Mouse (Mus musculus): Measurements from ENCODE around the gene Lrrc20. TPM values are rescaled to one million over a fixed set of nuclear protein-coding genes. Genes with fewer than 3 reads are reported as not detected.
A peak's percentile ranks its signal among the peaks of the same experiment; 100 is the strongest.

The Lrrc20 gene
- polyA plus RNA-seq, 1 experiment from 2014 or later: 9.7 TPM

GRCm38 (mm10) chr10:61512215-61512889, 36.8 kb downstream of the Lrrc20 start:
- ATAC-seq (ENCODE audit: low read depth) (no peak), DNase-seq (ENCODE audit: low spot score) (no peak)
- no peaks in the 10 kb centered on the region for H3K9me3 ChIP-seq (ENCODE audit: control insufficient read depth, low read length)
- no peak overlapping the region for H3K27ac ChIP-seq (replicated peaks; ENCODE audit: low read depth, low read length)
- no peak overlapping the region for H3K4me3 ChIP-seq (ENCODE audit: low read depth, low read length)
- no peaks in the 10 kb centered on the region for H3K4me1 ChIP-seq (ENCODE audit: control insufficient read depth, insufficient read depth, low read length)
- H3K36me3 ChIP-seq (ENCODE audit: control insufficient read depth, insufficient read depth, low read length): no peaks in the 10 kb centered on the region
- no peak overlapping the region for H3K9ac ChIP-seq (ENCODE audit: low read depth, low read length)
- 56% methylated on average over 11 of the region's 11 CpGs for WGBS
- H3K27me3 ChIP-seq (replicated peaks; ENCODE audit: control insufficient read depth, insufficient read depth, low read length): no peaks in the 10 kb centered on the region
- no peak overlapping the region for H3K4me2 ChIP-seq (ENCODE audit: low read depth, low read length)

- H3K4me3 ChIP-seq (ENCODE audit: low read depth, low read length): no peak overlapping the region
- H3K4me2 ChIP-seq (ENCODE audit: low read depth, low read length): no peak overlapping the region
- no peaks in the 10 kb centered on the region for H3K27me3 ChIP-seq (replicated peaks; ENCODE audit: control insufficient read depth, insufficient read depth, low read length)
- no peaks in the 10 kb centered on the region for H3K36me3 ChIP-seq (ENCODE audit: control insufficient read depth, insufficient read depth, low read length)
- 0 out of 2 replicates have a peak, but pooled peaks cover 3% of the 10 kb centered on the region for H3K9me3 ChIP-seq (ENCODE audit: control insufficient read depth, low read length)
- WGBS: 77% methylated on average over 5 of the region's 5 CpGs
- H3K4me1 ChIP-seq (ENCODE audit: control insufficient read depth, insufficient read depth, low read length): no peaks in the 10 kb centered on the region
- no peak overlapping the region for H3K27ac ChIP-seq (replicated peaks; ENCODE audit: low read depth, low read length)
- no peak overlapping the region for H3K9ac ChIP-seq (ENCODE audit: low read depth, low read length)
- no peak for ATAC-seq (ENCODE audit: low read depth)
- DNase-seq (ENCODE audit: low spot score): no peak
Observed at GRCm38 (mm10) chr10:61516866-61517265, 41.3 kb downstream of the Lrrc20 start.

GRCm38 (mm10) chr10:61517296-61518071, 41.9 kb downstream of the Lrrc20 start:
- Histone ChIP-seq H3K9me3 (ENCODE audit: control insufficient read depth, low read length) (0 out of 2 replicates have a peak, but pooled peaks cover 3% of the 10 kb centered on the region), H3K4me1 (ENCODE audit: control insufficient read depth, insufficient read depth, low read length) (no peaks in the 10 kb centered on the region), H3K4me2 (ENCODE audit: low read depth, low read length) (no peak overlapping the region), H3K36me3 (ENCODE audit: control insufficient read depth, insufficient read depth, low read length) (no peaks in the 10 kb centered on the region), H3K4me3 (ENCODE audit: low read depth, low read length) (no peak overlapping the region), H3K9ac (ENCODE audit: low read depth, low read length) (no peak overlapping the region), H3K27me3 (replicated peaks; ENCODE audit: control insufficient read depth, insufficient read depth, low read length) (no peaks in the 10 kb centered on the region), H3K27ac (replicated peaks; ENCODE audit: low read depth, low read length) (no peak overlapping the region)
- 48% methylated on average over 12 of the region's 12 CpGs for WGBS
- peak; percentile 45 for DNase-seq (ENCODE audit: low spot score)
- no peak for ATAC-seq (ENCODE audit: low read depth)

DNA sequence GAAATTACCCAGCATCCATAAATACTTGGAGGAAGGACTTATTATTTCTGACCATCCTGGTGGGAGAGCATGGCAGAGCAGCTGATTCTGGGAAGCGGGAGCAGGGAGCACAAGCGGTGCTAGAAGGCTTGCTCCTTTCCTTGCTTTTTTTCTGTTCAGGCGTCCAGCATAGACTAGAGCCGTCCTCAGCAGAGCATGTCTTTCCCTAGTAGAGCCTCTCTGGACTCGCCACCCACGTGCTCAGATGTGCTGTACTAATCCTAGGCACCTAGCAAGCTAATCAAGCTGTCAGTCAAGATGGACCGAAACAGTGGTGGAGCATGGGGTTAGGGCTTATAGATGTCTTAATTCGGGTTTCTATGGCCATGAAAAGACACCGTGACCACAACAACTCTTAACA, 42.7 kb downstream of the Lrrc20 start:
- no peak overlapping the region for H3K9ac ChIP-seq (ENCODE audit: low read depth, low read length)
- no peak overlapping the region for H3K4me2 ChIP-seq (ENCODE audit: low read depth, low read length)
- no peaks in the 10 kb centered on the region for H3K36me3 ChIP-seq (ENCODE audit: control insufficient read depth, insufficient read depth, low read length)
- no peak overlapping the region for H3K27ac ChIP-seq (replicated peaks; ENCODE audit: low read depth, low read length)
- H3K4me3 ChIP-seq (ENCODE audit: low read depth, low read length): no peak overlapping the region
- H3K9me3 ChIP-seq (ENCODE audit: control insufficient read depth, low read length): 0 out of 2 replicates have a peak, but pooled peaks cover 3% of the 10 kb centered on the region
- DNase-seq (ENCODE audit: low spot score) (no peak), ATAC-seq (ENCODE audit: low read depth) (no peak)
- H3K4me1 ChIP-seq (ENCODE audit: control insufficient read depth, insufficient read depth, low read length): no peaks in the 10 kb centered on the region
- 87% methylated on average over 9 of the region's 9 CpGs for WGBS
- no peaks in the 10 kb centered on the region for H3K27me3 ChIP-seq (replicated peaks; ENCODE audit: control insufficient read depth, insufficient read depth, low read length)

GRCm38 (mm10) chr10:61519491-61519890, 43.9 kb downstream of the Lrrc20 start:
- Histone ChIP-seq H3K4me3 (ENCODE audit: low read depth, low read length) (no peak overlapping the region), H3K9ac (ENCODE audit: low read depth, low read length) (no peak overlapping the region), H3K4me1 (ENCODE audit: control insufficient read depth, insufficient read depth, low read length) (no peaks in the 10 kb centered on the region), H3K27me3 (replicated peaks; ENCODE audit: control insufficient read depth, insufficient read depth, low read length) (no peaks in the 10 kb centered on the region), H3K9me3 (ENCODE audit: control insufficient read depth, low read length) (0 out of 2 replicates have a peak, but pooled peaks cover 3% of the 10 kb centered on the region), H3K36me3 (ENCODE audit: control insufficient read depth, insufficient read depth, low read length) (no peaks in the 10 kb centered on the region), H3K4me2 (ENCODE audit: low read depth, low read length) (no peak overlapping the region), H3K27ac (replicated peaks; ENCODE audit: low read depth, low read length) (no peak overlapping the region)
- DNase-seq (ENCODE audit: low spot score): no peak
- WGBS: 64% methylated on average over 2 of the region's 2 CpGs
- ATAC-seq (ENCODE audit: low read depth): no peak

- ATAC-seq (ENCODE audit: low read depth): no peak
- H3K4me3 ChIP-seq (ENCODE audit: low read depth, low read length): no peak overlapping the region
- no peaks in the 10 kb centered on the region for H3K4me1 ChIP-seq (ENCODE audit: control insufficient read depth, insufficient read depth, low read length)
- no peak for DNase-seq (ENCODE audit: low spot score)
- no peak overlapping the region for H3K4me2 ChIP-seq (ENCODE audit: low read depth, low read length)
- no peak overlapping the region for H3K27ac ChIP-seq (replicated peaks; ENCODE audit: low read depth, low read length)
- H3K36me3 ChIP-seq (ENCODE audit: control insufficient read depth, insufficient read depth, low read length): no peaks in the 10 kb centered on the region
- 0 out of 2 replicates have a peak, but pooled peaks cover 3% of the 10 kb centered on the region for H3K9me3 ChIP-seq (ENCODE audit: control insufficient read depth, low read length)
- H3K27me3 ChIP-seq (replicated peaks; ENCODE audit: control insufficient read depth, insufficient read depth, low read length): no peaks in the 10 kb centered on the region
- no peak overlapping the region for H3K9ac ChIP-seq (ENCODE audit: low read depth, low read length)
- 59% methylated on average over 6 of the region's 6 CpGs for WGBS
Observed at GRCm38 (mm10) chr10:61520714-61521113, 45.1 kb downstream of the Lrrc20 start.

DNA sequence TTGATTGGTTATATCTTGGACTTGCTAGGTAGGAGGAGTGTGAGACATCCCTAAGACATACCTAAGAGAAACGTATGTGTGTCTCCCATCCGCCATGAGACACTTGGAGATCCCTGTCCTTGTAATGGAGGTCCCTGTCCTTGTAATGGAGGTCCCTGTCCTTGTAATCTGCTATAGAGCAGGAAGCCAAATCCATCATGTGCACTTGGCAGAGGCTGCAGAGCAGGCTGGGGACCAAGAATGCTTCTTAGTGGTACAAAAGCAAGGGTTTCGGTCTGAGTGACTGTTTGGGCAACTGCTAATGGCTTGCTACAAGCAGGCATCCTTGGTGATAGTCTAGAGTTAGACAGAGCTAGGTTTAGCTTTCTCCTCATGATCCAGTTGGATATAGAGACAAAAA, 55.3 kb downstream of the Lrrc20 start:
- ATAC-seq (ENCODE audit: low read depth) (no peak), DNase-seq (ENCODE audit: low spot score) (no peak)
- Histone ChIP-seq H3K4me2 (ENCODE audit: low read depth, low read length) (no peak overlapping the region), H3K4me1 (ENCODE audit: control insufficient read depth, insufficient read depth, low read length) (peaks cover 5% of the 10 kb centered on the region), H3K27me3 (replicated peaks; ENCODE audit: control insufficient read depth, insufficient read depth, low read length) (no peaks in the 10 kb centered on the region), H3K4me3 (ENCODE audit: low read depth, low read length) (no peak overlapping the region), H3K9me3 (ENCODE audit: control insufficient read depth, low read length) (no peaks in the 10 kb centered on the region), H3K36me3 (ENCODE audit: control insufficient read depth, insufficient read depth, low read length) (0 out of 2 replicates have a peak, but pooled peaks cover 4% of the 10 kb centered on the region), H3K27ac (replicated peaks; ENCODE audit: low read depth, low read length) (no peak overlapping the region), H3K9ac (ENCODE audit: low read depth, low read length) (no peak overlapping the region)
- 91% methylated on average over 3 of the region's 3 CpGs for WGBS

- H3K27me3 ChIP-seq (replicated peaks; ENCODE audit: control insufficient read depth, insufficient read depth, low read length): no peaks in the 10 kb centered on the region
- no peak for DNase-seq (ENCODE audit: low spot score)
- no peak overlapping the region for H3K9ac ChIP-seq (ENCODE audit: low read depth, low read length)
- no peak overlapping the region for H3K27ac ChIP-seq (replicated peaks; ENCODE audit: low read depth, low read length)
- WGBS: 61% methylated on average over 7 of the region's 7 CpGs
- H3K36me3 ChIP-seq (ENCODE audit: control insufficient read depth, insufficient read depth, low read length): 0 out of 2 replicates have a peak, but pooled peaks cover 3% of the 10 kb centered on the region
- H3K9me3 ChIP-seq (ENCODE audit: control insufficient read depth, low read length): no peaks in the 10 kb centered on the region
- no peak overlapping the region for H3K4me3 ChIP-seq (ENCODE audit: low read depth, low read length)
- H3K4me1 ChIP-seq (ENCODE audit: control insufficient read depth, insufficient read depth, low read length): peaks cover 18% of the 10 kb centered on the region
- H3K4me2 ChIP-seq (ENCODE audit: low read depth, low read length): no peak overlapping the region
- no peak for ATAC-seq (ENCODE audit: low read depth)
Observed at GRCm38 (mm10) chr10:61533285-61533684, 57.7 kb downstream of the Lrrc20 start.

Data from embryonic facial prominence, embryonic 14.5 days (tissue).